Comparison of ENCODE assay signal across 19 mouse cellular contexts in genomic region chr4:48072006-48072405, GRCm38 (mm10). TPM values are rescaled to one million over a fixed set of nuclear protein-coding genes. Genes with fewer than 3 reads are reported as not detected.
"Had no signal": no experiment of that assay in that cellular context is flagged by ENCODE, and none has a peak within 500 bp of the region (broad histone marks: within the 10 kb centered on the region; RNA-seq: fewer than 3 reads in every experiment).

No protein-coding gene starts in this region.

- H3K27ac ChIP-seq: midbrain, embryonic 10.5 days; midbrain, embryonic 12.5 days; neural tube, embryonic 13.5 days; neural tube, embryonic 15.5 days; stomach, embryonic 15.5 days; stomach, postnatal 0 days had no signal

- H3K27me3 ChIP-seq: midbrain, embryonic 12.5 days; neural tube, embryonic 13.5 days; neural tube, embryonic 15.5 days; stomach, embryonic 15.5 days had no signal

- DNase-seq: lung, adult 18-20 months; lung, embryonic 14.5 days; lung, postnatal 10 days; lung, postnatal 4 days; midbrain, embryonic 14.5 days; retina, postnatal 1 day; right cerebral cortex, adult 18-20 months; right cerebral cortex, postnatal 25 days; right cerebral cortex, postnatal 4 days; thymus, adult 2 months; thymus, postnatal 25 days had no signal

- H3K4me3 ChIP-seq: midbrain, embryonic 10.5 days; midbrain, embryonic 12.5 days; myocyte; neural tube, embryonic 13.5 days; neural tube, embryonic 15.5 days; stomach, embryonic 15.5 days had no signal

- H3K4me1 ChIP-seq: midbrain, embryonic 12.5 days; neural tube, embryonic 15.5 days had no signal

RNA-seq across cellular contexts. Expression of gene Nr4a3, which starts 27.1 kb away (rescaled TPM):
- polyA plus RNA-seq: liver, embryonic 16.5 days had no signal
